Mouse (Mus musculus): ENCODE measurements around the gene Acad12.
A peak's percentile ranks its signal among the peaks of the same experiment; 100 is the strongest.
"Not testable (repeated sequence)": the region's sequence is repeated elsewhere in the genome, so short reads cannot be mapped to it uniquely, and the experiment has no call there.

Acad12 gene

GRCm38 (mm10) chr5:121618592-121619513 is at the start of gene Acad12:
Acad12 (minus strand) TSS chr5:121618938.
- DNase-seq (ENCODE audit: low spot score in 2 of 2): peak; percentile 76 to 79

GRCm38 (mm10) chr5:121668411-121668810 is 49.7 kb upstream of the Acad12 start:
- DNase-seq (ENCODE audit: low spot score in 2 of 2): no peak

GRCm38 (mm10) chr5:121667067-121667466 is 48.3 kb upstream of the Acad12 start:
- no peak for DNase-seq (ENCODE audit: low spot score in 2 of 2)

- no peak for DNase-seq (ENCODE audit: low spot score in 2 of 2)
These were observed 46.2 kb upstream of the Acad12 start for GRCm38 (mm10) chr5:121664971-121665370.

- no peak for DNase-seq (ENCODE audit: low spot score in 2 of 2)
These were observed 45.3 kb upstream of the Acad12 start for GRCm38 (mm10) chr5:121664078-121664477.

GRCm38 (mm10) chr5:121663456-121663855 is 44.7 kb upstream of the Acad12 start:
- DNase-seq (ENCODE audit: low spot score in 2 of 2): no peak

GRCm38 (mm10) chr5:121661494-121661893 is 42.8 kb upstream of the Acad12 start:
- no peak for DNase-seq (ENCODE audit: low spot score in 2 of 2)

- no peak for DNase-seq (ENCODE audit: low spot score in 2 of 2)
These were observed 42.1 kb upstream of the Acad12 start for GRCm38 (mm10) chr5:121660897-121661254.

- peak; percentile 93 to 95 for DNase-seq (ENCODE audit: low spot score in 2 of 2)
These were observed 41.5 kb upstream of the Acad12 start, which contains the start of the genes Acad10 and Brap for GRCm38 (mm10) chr5:121660059-121660896. Acad10 (minus strand) TSS chr5:121660514. Brap (plus strand) TSS chr5:121660563.

- DNase-seq (ENCODE audit: low spot score in 2 of 2): not testable (repeated sequence)
These were observed 38.9 kb upstream of the Acad12 start for GRCm38 (mm10) chr5:121657656-121658055.

- not testable (repeated sequence) for DNase-seq (ENCODE audit: low spot score in 2 of 2)
These were observed 38.1 kb upstream of the Acad12 start for GRCm38 (mm10) chr5:121656866-121657265.

- no peak for DNase-seq (ENCODE audit: low spot score in 2 of 2)
These were observed 35.8 kb upstream of the Acad12 start for GRCm38 (mm10) chr5:121654526-121654925.

- no peak for DNase-seq (ENCODE audit: low spot score in 2 of 2)
These were observed 30.4 kb upstream of the Acad12 start for GRCm38 (mm10) chr5:121649134-121649533.

- no peak for DNase-seq (ENCODE audit: low spot score in 2 of 2)
These were observed 20.9 kb upstream of the Acad12 start for GRCm38 (mm10) chr5:121639601-121640000.

- no peak for DNase-seq (ENCODE audit: low spot score in 2 of 2)
These were observed 18.6 kb upstream of the Acad12 start for GRCm38 (mm10) chr5:121637296-121637695.

- no peak for DNase-seq (ENCODE audit: low spot score in 2 of 2)
These were observed 15.9 kb upstream of the Acad12 start for GRCm38 (mm10) chr5:121634668-121635067.

- DNase-seq (ENCODE audit: low spot score in 2 of 2): no peak
These were observed 14.1 kb upstream of the Acad12 start for GRCm38 (mm10) chr5:121632804-121633203.

GRCm38 (mm10) chr5:121631106-121631647 is 12.4 kb upstream of the Acad12 start:
- not testable (repeated sequence) for DNase-seq (ENCODE audit: low spot score in 2 of 2)

- DNase-seq (ENCODE audit: low spot score in 2 of 2): peak; percentile 36 to 83
These were observed 9.1 kb upstream of the Acad12 start for GRCm38 (mm10) chr5:121627871-121628270.

GRCm38 (mm10) chr5:121623241-121623640 is 4.5 kb upstream of the Acad12 start:
- no peak for DNase-seq (ENCODE audit: low spot score in 2 of 2)

- no peak for DNase-seq (ENCODE audit: low spot score in 2 of 2)
These were observed 2.4 kb upstream of the Acad12 start for GRCm38 (mm10) chr5:121621102-121621501.

GRCm38 (mm10) chr5:121614921-121615320 is 3.8 kb downstream of the Acad12 start:
- not testable (repeated sequence) for DNase-seq (ENCODE audit: low spot score in 2 of 2)
